Mouse (Mus musculus): Measurements from ENCODE around the gene Faf2. TPM values are rescaled to one million over a fixed set of nuclear protein-coding genes. Genes with fewer than 3 reads are reported as not detected.
A peak's percentile ranks its signal among the peaks of the same experiment; 100 is the strongest.

The Faf2 gene
- 11.1 and 14.5 TPM in 2 replicates for polyA plus RNA-seq (2012; rRNA removed)

DNA sequence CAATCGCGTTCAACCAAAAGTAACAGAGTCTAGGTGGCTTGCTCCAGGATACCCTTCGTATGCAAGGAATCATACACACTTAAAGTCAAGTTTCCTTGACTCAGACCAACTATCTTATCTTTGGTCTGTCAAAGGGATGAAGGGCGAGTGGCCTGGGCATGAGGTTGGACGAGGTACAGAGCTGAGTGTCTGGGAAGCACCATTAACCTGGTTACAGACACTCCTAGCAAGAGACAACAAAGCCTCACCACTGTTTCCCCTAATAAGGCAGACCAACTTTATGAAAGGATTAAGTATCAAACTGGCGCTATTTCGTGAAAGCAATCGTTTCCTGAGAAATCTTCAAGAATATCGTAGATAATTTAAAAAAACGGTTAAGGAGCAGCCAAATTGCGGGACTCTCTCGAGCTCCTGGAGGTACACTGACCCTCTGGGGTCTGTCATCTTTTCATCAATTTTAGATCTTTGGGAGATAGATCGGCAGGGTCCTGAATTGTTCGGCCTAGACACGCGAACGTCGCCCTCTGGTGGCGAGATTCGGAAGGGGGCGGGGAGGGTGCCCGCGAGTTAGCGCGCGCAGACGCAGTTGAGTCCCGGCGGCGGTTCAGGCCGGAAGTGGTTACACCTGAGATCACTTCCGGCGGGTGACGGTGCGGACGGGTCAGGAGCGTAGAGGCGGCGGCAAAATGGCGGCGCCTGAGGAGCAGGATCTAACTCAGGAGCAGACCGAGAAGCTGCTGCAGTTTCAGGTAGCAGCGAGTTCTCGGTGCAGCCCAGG lies at the start of gene Faf2:
TSS of gene Faf2 (plus strand) at position 630 of the 778 bp plus-strand sequence.
- TF ChIP-seq POLR2A (IDR thresholded peaks at IDR 0.05; ENCODE audit: low read depth, low read length), result peak; percentile 82
- peak; percentile 96 for TF ChIP-seq CTCF (IDR thresholded peaks at IDR 0.05; ENCODE audit: extremely low read depth, insufficient read length, insufficient replicate concordance, low read depth, low read length)

DNA sequence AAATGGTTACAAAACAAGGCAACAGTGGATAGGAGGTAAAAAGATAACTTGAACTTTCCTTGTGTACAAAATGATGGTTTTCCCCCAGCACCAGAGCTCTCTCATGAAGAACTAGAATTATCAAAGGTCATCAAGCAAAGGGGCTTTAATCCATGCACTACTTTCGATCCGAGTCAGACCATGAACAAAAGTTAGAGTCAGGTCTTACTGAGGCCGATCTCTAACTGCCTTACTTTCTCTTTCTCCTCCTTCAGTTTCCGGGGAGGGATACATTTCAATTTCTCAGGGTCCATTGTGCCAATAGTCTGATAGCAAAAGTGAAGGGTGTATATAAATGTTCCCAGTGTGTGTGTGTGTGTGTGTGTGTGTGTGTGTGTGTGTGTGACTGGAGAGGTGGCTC lies 49.0 kb upstream of the Faf2 start:
- WGBS, result 77% methylated on average over 4 of the region's 4 CpGs
- TF ChIP-seq POLR2A (IDR thresholded peaks at IDR 0.05; ENCODE audit: low read depth, low read length), result no peak
- TF ChIP-seq CTCF (IDR thresholded peaks at IDR 0.05; ENCODE audit: extremely low read depth, insufficient read length, insufficient replicate concordance, low read depth, low read length), result no peak
- Histone ChIP-seq H3K4me1 (ENCODE audit: control insufficient read depth, insufficient read depth, insufficient read length, low read length) (peaks cover 7% of the 10 kb centered on the region), H3K36me3 (ENCODE audit: control insufficient read depth, insufficient read depth, low read length) (no peaks in the 10 kb centered on the region), H3K4me3 (ENCODE audit: low read depth, low read length) (no peak overlapping the region), H3K27ac (ENCODE audit: insufficient read depth, low read depth, low read length) (no peak overlapping the region), H3K27me3 (ENCODE audit: control insufficient read depth, insufficient read depth, low read length) (no peaks in the 10 kb centered on the region)

More for the DNA sequence above, at the start of gene Faf2:
- H3K27me3 ChIP-seq (ENCODE audit: control insufficient read depth, insufficient read depth, low read length), result no peaks in the 10 kb centered on the region
- H3K4me3 ChIP-seq (ENCODE audit: low read depth, low read length), result peak within 1 kb of the TSS; percentile 65
- peak within 1 kb of the TSS; percentile 38 for H3K27ac ChIP-seq (ENCODE audit: insufficient read depth, low read depth, low read length)
- WGBS, result 8% methylated on average over 44 of the region's 44 CpGs
- H3K4me1 ChIP-seq (ENCODE audit: control insufficient read depth, insufficient read depth, insufficient read length, low read length), result no peaks in the 10 kb centered on the region; the same call in 1 of the 2 replicates
- H3K36me3 ChIP-seq (ENCODE audit: control insufficient read depth, insufficient read depth, low read length), result no peaks in the 10 kb centered on the region

DNA sequence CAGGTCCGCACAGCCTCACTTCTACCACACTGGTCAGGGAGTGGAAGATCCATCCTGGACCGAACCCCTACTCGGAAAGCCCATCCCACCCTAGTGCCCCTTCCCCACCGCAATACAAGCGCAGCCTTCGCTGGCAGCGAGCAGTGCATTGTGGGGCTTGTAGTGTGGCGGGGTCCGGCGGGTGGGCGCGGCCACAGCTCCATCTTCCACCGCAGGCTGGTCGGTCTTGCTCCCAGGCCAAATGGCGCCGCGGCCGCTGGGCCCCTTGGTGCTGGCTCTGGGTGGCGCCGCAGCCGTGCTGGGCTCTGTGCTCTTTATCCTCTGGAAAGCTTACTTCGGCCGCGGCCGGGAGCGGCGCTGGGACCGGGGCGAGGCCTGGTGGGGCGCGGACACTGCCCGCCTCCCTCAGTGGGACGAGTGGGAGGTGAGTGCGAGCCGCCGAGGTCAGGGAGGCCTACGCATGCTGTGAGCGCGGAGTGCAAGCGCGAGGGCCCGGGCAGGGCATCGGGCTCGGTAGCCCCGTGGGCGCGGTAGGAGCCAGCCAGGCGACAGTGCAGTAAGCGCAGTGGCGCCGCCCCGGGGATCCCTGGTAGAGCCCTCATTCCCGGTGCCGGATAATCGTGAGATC lies 46.6 kb upstream of the Faf2 start, which contains the start of gene Arl10:
TSS of gene Arl10 (plus strand) at position 162 of the 628 bp plus-strand sequence.
- H3K27ac ChIP-seq (ENCODE audit: insufficient read depth, low read depth, low read length), result peak within 1 kb of the TSS; percentile 48
- peak; percentile 60 for TF ChIP-seq POLR2A (IDR thresholded peaks at IDR 0.05; ENCODE audit: low read depth, low read length)
- 0 out of 2 replicates have a peak, but pooled peaks have one; percentile 8 for TF ChIP-seq CTCF (IDR thresholded peaks at IDR 0.05; ENCODE audit: extremely low read depth, insufficient read length, insufficient replicate concordance, low read depth, low read length)

DNA sequence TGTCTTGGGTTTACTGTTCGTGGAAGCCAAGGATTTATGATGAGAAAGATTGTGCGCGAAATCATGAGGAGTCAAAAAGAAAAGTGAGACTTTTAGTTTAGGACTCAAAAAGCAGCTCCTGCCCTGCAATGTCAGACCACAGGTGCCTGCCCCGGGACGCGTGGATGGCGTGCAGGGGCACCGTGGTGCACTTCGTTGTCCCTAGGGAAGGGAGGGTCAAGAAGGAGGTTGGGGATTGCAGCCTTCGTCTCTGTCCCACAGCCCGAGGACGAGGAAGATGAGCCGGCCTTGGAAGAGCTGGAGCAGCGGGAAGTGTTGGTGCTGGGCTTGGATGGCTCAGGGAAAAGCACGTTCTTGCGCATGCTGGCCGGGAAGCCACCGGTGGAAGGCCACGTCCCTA lies 46.1 kb upstream of the Faf2 start:
- peak overlapping the region; percentile 72 for H3K4me3 ChIP-seq (ENCODE audit: low read depth, low read length)
- TF ChIP-seq POLR2A (IDR thresholded peaks at IDR 0.05; ENCODE audit: low read depth, low read length) (no peak), CTCF (IDR thresholded peaks at IDR 0.05; ENCODE audit: extremely low read depth, insufficient read length, insufficient replicate concordance, low read depth, low read length) (no peak)
- H3K4me1 ChIP-seq (ENCODE audit: control insufficient read depth, insufficient read depth, insufficient read length, low read length), result peaks cover 7% of the 10 kb centered on the region
- WGBS, result 4% methylated on average over 19 of the region's 19 CpGs
- no peaks in the 10 kb centered on the region for H3K27me3 ChIP-seq (ENCODE audit: control insufficient read depth, insufficient read depth, low read length)
- H3K27ac ChIP-seq (ENCODE audit: insufficient read depth, low read depth, low read length), result peak overlapping the region; percentile 48
- peaks cover 2% of the 10 kb centered on the region; the same call in 1 of the 2 replicates for H3K36me3 ChIP-seq (ENCODE audit: control insufficient read depth, insufficient read depth, low read length)

More for the DNA sequence above, 46.6 kb upstream of the Faf2 start, which contains the start of gene Arl10:
- WGBS, result under 1% methylated on average over 55 of the region's 55 CpGs
- Histone ChIP-seq H3K4me1 (ENCODE audit: control insufficient read depth, insufficient read depth, insufficient read length, low read length) (peaks cover 7% of the 10 kb centered on the region), H3K36me3 (ENCODE audit: control insufficient read depth, insufficient read depth, low read length) (peaks cover 2% of the 10 kb centered on the region; the same call in 1 of the 2 replicates), H3K4me3 (ENCODE audit: low read depth, low read length) (peak within 1 kb of the TSS; percentile 72), H3K27me3 (ENCODE audit: control insufficient read depth, insufficient read depth, low read length) (no peaks in the 10 kb centered on the region)

DNA sequence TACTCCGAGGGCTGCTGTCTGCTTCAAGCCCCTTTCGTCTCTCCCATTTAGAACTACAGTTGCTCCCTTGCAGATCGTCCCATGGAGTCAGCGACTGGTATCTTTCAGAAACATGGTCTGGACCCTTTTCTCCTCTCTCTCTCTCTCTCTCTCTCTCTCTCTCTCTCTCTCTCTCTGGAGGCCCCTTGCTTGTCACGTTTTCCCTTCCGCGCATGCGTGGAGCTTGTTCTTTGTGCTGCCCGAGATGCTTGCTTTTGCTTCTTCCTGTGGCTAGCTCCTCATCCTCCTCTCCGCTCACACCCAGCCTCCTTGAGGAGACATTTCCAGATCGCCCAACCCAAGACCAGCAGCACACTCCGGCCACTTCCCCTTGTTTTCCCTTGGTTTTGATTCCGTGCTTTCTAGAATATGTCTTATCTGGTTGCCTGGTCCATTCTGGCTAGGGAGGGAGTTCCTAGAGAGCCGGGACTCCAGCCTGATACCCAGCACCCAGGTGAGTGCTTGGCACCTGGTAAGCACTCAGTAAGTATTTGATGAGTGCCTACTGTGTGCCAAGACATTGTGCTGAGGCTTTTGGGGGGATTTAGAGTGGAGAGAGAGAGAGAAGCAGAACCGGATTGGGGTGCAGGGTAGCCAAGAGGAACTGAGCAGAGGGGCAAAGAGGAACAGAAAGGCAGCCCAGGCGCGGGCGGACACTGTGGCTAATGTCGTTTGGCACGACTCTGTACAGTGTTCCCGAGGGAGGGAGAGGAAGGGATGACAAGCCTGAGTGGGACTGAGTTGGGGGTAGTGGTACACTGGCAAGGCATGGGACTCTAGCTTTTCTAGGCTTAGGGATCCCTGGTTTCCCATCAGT lies 43.7 kb upstream of the Faf2 start:
- WGBS, result 86% methylated on average over 21 of the region's 21 CpGs
- Histone ChIP-seq H3K27ac (ENCODE audit: insufficient read depth, low read depth, low read length) (peak overlapping the region; percentile 6; the same call in 1 of the 2 replicates), H3K4me3 (ENCODE audit: low read depth, low read length) (no peak overlapping the region), H3K4me1 (ENCODE audit: control insufficient read depth, insufficient read depth, insufficient read length, low read length) (peaks cover 15% of the 10 kb centered on the region), H3K27me3 (ENCODE audit: control insufficient read depth, insufficient read depth, low read length) (no peaks in the 10 kb centered on the region), H3K36me3 (ENCODE audit: control insufficient read depth, insufficient read depth, low read length) (peaks cover 5% of the 10 kb centered on the region; the same call in 1 of the 2 replicates)
- TF ChIP-seq CTCF (IDR thresholded peaks at IDR 0.05; ENCODE audit: extremely low read depth, insufficient read length, insufficient replicate concordance, low read depth, low read length), result no peak

DNA sequence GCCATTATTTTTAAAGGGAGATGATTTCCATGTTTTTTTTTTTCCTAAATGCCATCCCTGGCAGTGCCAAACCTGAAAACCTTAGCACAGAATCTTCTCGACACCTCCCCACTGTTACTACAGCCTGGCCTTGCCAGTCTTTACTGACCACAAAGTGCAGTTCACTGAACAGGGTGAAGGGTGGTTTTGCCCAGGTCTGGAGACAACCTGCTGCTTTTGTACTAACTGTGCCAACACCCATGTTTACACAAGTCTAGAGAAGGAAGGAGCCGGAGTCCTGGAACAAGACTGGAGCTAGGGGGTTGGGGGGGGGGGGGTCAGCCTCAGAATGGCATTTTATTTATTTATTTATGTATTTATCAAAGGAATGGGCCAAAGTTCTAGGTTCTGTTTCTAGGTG lies 40.2 kb upstream of the Faf2 start:
- 33% methylated on average over 2 of the region's 2 CpGs for WGBS
- Histone ChIP-seq H3K4me1 (ENCODE audit: control insufficient read depth, insufficient read depth, insufficient read length, low read length) (peaks cover 10% of the 10 kb centered on the region; the same call in 1 of the 2 replicates), H3K36me3 (ENCODE audit: control insufficient read depth, insufficient read depth, low read length) (peaks cover 19% of the 10 kb centered on the region), H3K27me3 (ENCODE audit: control insufficient read depth, insufficient read depth, low read length) (no peaks in the 10 kb centered on the region), H3K27ac (ENCODE audit: insufficient read depth, low read depth, low read length) (no peak overlapping the region), H3K4me3 (ENCODE audit: low read depth, low read length) (no peak overlapping the region)
- TF ChIP-seq POLR2A (IDR thresholded peaks at IDR 0.05; ENCODE audit: low read depth, low read length) (no peak), CTCF (IDR thresholded peaks at IDR 0.05; ENCODE audit: extremely low read depth, insufficient read length, insufficient replicate concordance, low read depth, low read length) (no peak)
